ENCODE assay signal across 38 mouse cellular contexts in the genomic region with DNA sequence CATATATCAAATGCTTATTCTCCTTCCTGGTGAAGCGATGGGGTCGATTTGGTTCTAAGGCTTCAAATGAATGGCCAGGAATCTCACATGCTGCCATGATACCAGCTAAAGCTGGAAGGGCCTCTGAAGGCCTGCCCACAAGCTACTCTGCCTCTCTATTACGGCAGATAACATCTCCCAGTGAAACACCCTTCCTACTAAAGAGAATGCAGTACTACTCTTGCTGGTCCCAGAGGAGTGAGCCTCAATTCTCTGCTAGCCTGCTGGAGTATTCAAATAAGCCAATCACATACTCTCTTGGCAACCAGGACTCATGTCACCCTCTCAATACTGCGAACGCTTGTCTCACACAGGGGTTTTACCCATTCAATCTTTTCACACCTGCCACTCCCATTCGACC. TPM values are rescaled to one million over a fixed set of nuclear protein-coding genes. Genes with fewer than 3 reads are reported as not detected.
"Had no signal": no experiment of that assay in that cellular context is flagged by ENCODE, and none has a peak within 500 bp of the region (broad histone marks: within the 10 kb centered on the region; RNA-seq: fewer than 3 reads in every experiment).

No protein-coding gene starts in this region.

- DNase-seq: left cerebral cortex, postnatal 4 days; liver; liver, embryonic 13.5 days; liver, postnatal 0 days; lung, adult 18-20 months; lung, adult 2 months; lung, embryonic 14.5 days; lung, postnatal 10 days; lung, postnatal 14 days; lung, postnatal 36 days; lung, postnatal 4 days; midbrain, embryonic 14.5 days had no signal

- H3K27ac ChIP-seq: limb, embryonic 10.5 days; limb, embryonic 12.5 days; limb, embryonic 13.5 days; limb, embryonic 15.5 days; liver, embryonic 12.5 days; liver, embryonic 13.5 days; liver, embryonic 14.5 days; liver, embryonic 15.5 days; lung, embryonic 15.5 days; macrophage; midbrain, embryonic 10.5 days; midbrain, embryonic 12.5 days; midbrain, embryonic 13.5 days; midbrain, embryonic 15.5 days; neural tube, embryonic 12.5 days had no signal

- H3K4me1 ChIP-seq: limb, embryonic 10.5 days; limb, embryonic 12.5 days; limb, embryonic 13.5 days; limb, embryonic 15.5 days; liver, embryonic 15.5 days; lung, embryonic 15.5 days; midbrain, embryonic 10.5 days; midbrain, embryonic 12.5 days; midbrain, embryonic 13.5 days; midbrain, embryonic 15.5 days; neural tube, embryonic 12.5 days had no signal

- H3K36me3 ChIP-seq: limb, embryonic 10.5 days; limb, embryonic 12.5 days; limb, embryonic 13.5 days; limb, embryonic 15.5 days; liver, embryonic 12.5 days; liver, embryonic 13.5 days; liver, embryonic 15.5 days; lung, embryonic 15.5 days; midbrain, embryonic 10.5 days; midbrain, embryonic 12.5 days; midbrain, embryonic 13.5 days; midbrain, embryonic 15.5 days; neural tube, embryonic 12.5 days had no signal

- H3K4me3 ChIP-seq: limb, embryonic 10.5 days; limb, embryonic 12.5 days; limb, embryonic 13.5 days; limb, embryonic 15.5 days; liver, embryonic 12.5 days; liver, embryonic 13.5 days; liver, embryonic 15.5 days; lung, embryonic 15.5 days; megakaryocyte, embryonic 14.5 days; midbrain, embryonic 10.5 days; midbrain, embryonic 12.5 days; midbrain, embryonic 13.5 days; midbrain, embryonic 15.5 days; myocyte; neural tube, embryonic 12.5 days had no signal

- H3K27me3 ChIP-seq: limb, embryonic 12.5 days; limb, embryonic 13.5 days; limb, embryonic 15.5 days; liver, embryonic 13.5 days; liver, embryonic 15.5 days; lung, embryonic 15.5 days; midbrain, embryonic 12.5 days; midbrain, embryonic 13.5 days; midbrain, embryonic 15.5 days; neural tube, embryonic 12.5 days had no signal

- H3K9ac ChIP-seq: limb, embryonic 12.5 days; limb, embryonic 13.5 days; limb, embryonic 15.5 days; liver, embryonic 12.5 days; liver, embryonic 13.5 days; liver, embryonic 14.5 days; liver, embryonic 15.5 days; liver, postnatal 0 days; lung, embryonic 14.5 days; lung, embryonic 15.5 days; midbrain, embryonic 12.5 days; midbrain, embryonic 13.5 days; midbrain, embryonic 15.5 days; neural tube, embryonic 12.5 days had no signal

- H3K9me3 ChIP-seq: limb, embryonic 10.5 days; limb, embryonic 12.5 days; limb, embryonic 13.5 days; limb, embryonic 15.5 days; liver, embryonic 12.5 days; liver, embryonic 13.5 days; liver, embryonic 15.5 days; lung, embryonic 15.5 days; megakaryocyte, embryonic 14.5 days; midbrain, embryonic 10.5 days; midbrain, embryonic 12.5 days; midbrain, embryonic 13.5 days; midbrain, embryonic 15.5 days; neural tube, embryonic 12.5 days had no signal

RNA-seq across cellular contexts. Expression of gene Rln1, which starts 7.8 kb away (rescaled TPM):
- total RNA-seq: liver, adult 2 months; megakaryocyte progenitor cell, adult 5-6 weeks; megakaryocyte, adult 5-6 weeks; megakaryocyte-erythroid progenitor cell, adult 5-6 weeks; monocyte, adult 5-6 weeks had no signal
- polyA plus RNA-seq: limb, embryonic 11.5 days; limb, embryonic 13.5 days; liver, adult 2 months; liver, embryonic 11.5 days; liver, embryonic 12.5 days; liver, embryonic 13.5 days; liver, embryonic 14.5 days; liver, embryonic 15.5 days; liver, embryonic 16.5 days; liver, postnatal 0 days; lung, adult 2 months; lung, embryonic 14.5 days; lung, embryonic 15.5 days; macrophage; myocyte had no signal

RNA-seq across cellular contexts. Expression of gene Insl6, which starts 17.1 kb away (rescaled TPM):
- total RNA-seq: left cerebral cortex, postnatal 14 days; left cerebral cortex, postnatal 4 days; midbrain, postnatal 0 days had no signal

RNA-seq across cellular contexts. Expression of gene Cd274, which starts 25.0 kb away (rescaled TPM):
- polyA plus RNA-seq: limb, embryonic 11.5 days had no signal
